Mouse (Mus musculus): ENCODE results near the gene Mrvi1. TPM values are rescaled to one million over a fixed set of nuclear protein-coding genes. Genes with fewer than 3 reads are reported as not detected.
A peak's percentile ranks its signal among the peaks of the same experiment; 100 is the strongest.

Mrvi1 gene
- polyA plus RNA-seq, 1 experiment from 2014 or later, result 8.0 TPM

DNA sequence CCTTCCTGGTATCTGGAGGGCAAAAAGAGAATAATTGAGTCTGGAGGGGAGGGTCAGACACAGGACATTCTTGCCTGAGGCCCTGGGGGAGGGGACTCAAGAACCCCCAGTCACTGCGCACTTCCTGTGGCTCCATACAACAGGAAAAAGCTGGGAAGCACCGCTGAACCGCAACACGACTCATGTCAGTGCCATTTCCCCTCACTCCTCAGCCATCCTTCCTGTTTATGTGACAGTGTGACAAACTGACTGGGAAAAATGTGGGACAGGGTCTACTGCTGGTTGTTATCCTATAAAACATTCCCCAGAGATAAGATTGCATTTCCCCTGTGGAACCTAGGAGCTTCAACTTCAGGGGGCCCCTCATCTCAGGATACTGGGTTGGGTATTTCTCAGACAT lies 105.3 kb downstream of the Mrvi1 start:
- peaks cover 22% of the 10 kb centered on the region for H3K4me1 ChIP-seq (replicated peaks)
- H3K9ac ChIP-seq, result no peak overlapping the region
- peak; percentile 66; the same call in 1 of the 2 replicates for ATAC-seq (ENCODE audit: insufficient number of reproducible peaks, low FRiP score)
- H3K4me3 ChIP-seq, result no peak overlapping the region
- no peaks in the 10 kb centered on the region for H3K27me3 ChIP-seq (replicated peaks)
- peaks cover 9% of the 10 kb centered on the region; the same call in 1 of the 2 replicates for H3K36me3 ChIP-seq
- no peaks in the 10 kb centered on the region for H3K9me3 ChIP-seq (replicated peaks)
- H3K27ac ChIP-seq (ENCODE audit: poor library complexity, severe bottlenecking), result peak overlapping the region; percentile 74
- WGBS, result 47% methylated on average over 4 of the region's 4 CpGs
- no peak overlapping the region for H3K4me2 ChIP-seq

DNA sequence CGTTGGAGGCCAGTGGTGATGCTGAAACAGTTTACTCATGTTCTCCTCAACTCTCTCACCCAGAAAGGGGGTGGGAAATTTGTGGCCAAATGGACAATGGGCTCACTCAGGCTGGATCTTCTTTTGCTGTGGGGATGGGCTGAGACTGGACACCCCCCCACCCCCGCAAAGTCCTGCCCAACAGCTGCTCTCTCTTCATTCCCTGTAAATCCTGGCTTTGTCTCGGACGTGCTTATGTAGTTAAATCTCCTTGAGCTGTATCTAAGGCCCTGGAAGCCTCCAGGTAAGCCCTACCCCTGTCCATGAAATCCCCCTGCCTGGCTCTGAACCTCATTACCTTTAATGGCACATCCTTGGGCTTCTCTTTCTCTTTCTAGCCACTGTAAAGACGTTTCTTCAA lies 113.5 kb downstream of the Mrvi1 start:
- peaks cover 10% of the 10 kb centered on the region for H3K4me1 ChIP-seq (replicated peaks)
- ATAC-seq (ENCODE audit: insufficient number of reproducible peaks, low FRiP score), result no peak
- WGBS, result 81% methylated on average over 5 of the region's 5 CpGs
- no peak overlapping the region for H3K4me2 ChIP-seq
- H3K9me3 ChIP-seq (replicated peaks), result 0 out of 2 replicates have a peak, but pooled peaks cover 3% of the 10 kb centered on the region
- peaks cover 9% of the 10 kb centered on the region; the same call in 1 of the 2 replicates for H3K36me3 ChIP-seq
- no peak overlapping the region for H3K27ac ChIP-seq (ENCODE audit: poor library complexity, severe bottlenecking)
- H3K27me3 ChIP-seq (replicated peaks), result no peaks in the 10 kb centered on the region
- H3K9ac ChIP-seq, result no peak overlapping the region
- H3K4me3 ChIP-seq, result no peak overlapping the region

- H3K4me3 ChIP-seq, result no peak overlapping the region
- 0 out of 2 replicates have a peak, but pooled peaks cover 3% of the 10 kb centered on the region for H3K9me3 ChIP-seq (replicated peaks)
- no peak overlapping the region for H3K9ac ChIP-seq
- ATAC-seq (ENCODE audit: insufficient number of reproducible peaks, low FRiP score), result no peak
- H3K36me3 ChIP-seq, result peaks cover 9% of the 10 kb centered on the region; the same call in 1 of the 2 replicates
- no peak overlapping the region for H3K27ac ChIP-seq (ENCODE audit: poor library complexity, severe bottlenecking)
- H3K4me1 ChIP-seq (replicated peaks), result peaks cover 10% of the 10 kb centered on the region
- no peak overlapping the region for H3K4me2 ChIP-seq
- 88% methylated on average over 6 of the region's 6 CpGs for WGBS
- H3K27me3 ChIP-seq (replicated peaks), result no peaks in the 10 kb centered on the region
These were observed 115.1 kb downstream of the Mrvi1 start for GRCm38 (mm10) chr7:110867116-110867515.

- Histone ChIP-seq H3K4me3 (no peak overlapping the region), H3K27me3 (replicated peaks) (no peaks in the 10 kb centered on the region), H3K27ac (ENCODE audit: poor library complexity, severe bottlenecking) (no peak overlapping the region), H3K4me1 (replicated peaks) (peaks cover 10% of the 10 kb centered on the region), H3K4me2 (no peak overlapping the region), H3K36me3 (peaks cover 5% of the 10 kb centered on the region; the same call in 1 of the 2 replicates), H3K9ac (no peak overlapping the region), H3K9me3 (replicated peaks) (0 out of 2 replicates have a peak, but pooled peaks cover 3% of the 10 kb centered on the region)
- WGBS, result 79% methylated on average over 3 of the region's 3 CpGs
- ATAC-seq (ENCODE audit: insufficient number of reproducible peaks, low FRiP score), result no peak
These were observed 116.2 kb downstream of the Mrvi1 start for GRCm38 (mm10) chr7:110866021-110866420.

DNA sequence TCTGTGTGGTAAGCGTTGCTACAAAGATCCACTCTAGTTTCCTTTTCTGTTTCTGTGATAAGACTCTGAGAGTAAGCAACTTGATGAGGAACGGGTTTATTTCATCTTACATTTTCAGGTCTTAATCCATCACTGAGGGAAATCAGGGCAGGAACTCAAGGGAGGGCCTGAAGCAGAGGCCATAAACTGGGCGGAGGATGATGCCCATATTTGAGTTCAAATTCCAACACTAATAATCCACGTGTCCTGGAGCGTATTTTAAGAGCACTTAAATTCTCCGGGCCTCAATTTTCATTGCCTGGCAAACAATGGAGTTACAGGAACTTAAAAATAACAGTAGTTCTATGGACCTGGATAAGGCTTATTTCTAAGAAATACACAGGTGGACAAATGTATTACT lies 116.7 kb downstream of the Mrvi1 start:
- Histone ChIP-seq H3K4me2 (no peak overlapping the region), H3K9ac (no peak overlapping the region), H3K27ac (ENCODE audit: poor library complexity, severe bottlenecking) (no peak overlapping the region), H3K36me3 (peaks cover 3% of the 10 kb centered on the region; the same call in 1 of the 2 replicates), H3K9me3 (replicated peaks) (0 out of 2 replicates have a peak, but pooled peaks cover 3% of the 10 kb centered on the region), H3K4me1 (replicated peaks) (peaks cover 10% of the 10 kb centered on the region), H3K4me3 (no peak overlapping the region), H3K27me3 (replicated peaks) (no peaks in the 10 kb centered on the region)
- ATAC-seq (ENCODE audit: insufficient number of reproducible peaks, low FRiP score), result no peak
- WGBS, result 65% methylated on average over 6 of the region's 6 CpGs

GRCm38 (mm10) chr7:110865038-110865437 lies 117.2 kb downstream of the Mrvi1 start:
- peaks cover 14% of the 10 kb centered on the region for H3K4me1 ChIP-seq (replicated peaks)
- ATAC-seq (ENCODE audit: insufficient number of reproducible peaks, low FRiP score), result 0 out of 2 replicates have a peak, but pooled peaks have one; percentile 42
- no peak overlapping the region for H3K9ac ChIP-seq

GRCm38 (mm10) chr7:110862751-110863289 lies 119.4 kb downstream of the Mrvi1 start, which contains the start of gene Lyve1:
Lyve1 (minus strand) TSS chr7:110863239.
- Histone ChIP-seq H3K4me3 (no peak within 1 kb of the TSS), H3K27ac (ENCODE audit: poor library complexity, severe bottlenecking) (no peak within 1 kb of the TSS), H3K9ac (no peak within 1 kb of the TSS), H3K36me3 (no peaks in the 10 kb centered on the region), H3K9me3 (replicated peaks) (0 out of 2 replicates have a peak, but pooled peaks cover 3% of the 10 kb centered on the region), H3K27me3 (replicated peaks) (no peaks in the 10 kb centered on the region), H3K4me1 (replicated peaks) (peaks cover 8% of the 10 kb centered on the region), H3K4me2 (no peak within 1 kb of the TSS)
- WGBS, result 69% methylated on average over 12 of the region's 12 CpGs
- ATAC-seq (ENCODE audit: insufficient number of reproducible peaks, low FRiP score), result no peak

More at GRCm38 (mm10) chr7:110865038-110865437, 117.2 kb downstream of the Mrvi1 start:
- peak overlapping the region; percentile 43; the same call in 1 of the 2 replicates for H3K4me2 ChIP-seq
- no peak overlapping the region for H3K4me3 ChIP-seq
- no peak overlapping the region; the same call in 1 of the 2 replicates for H3K27ac ChIP-seq (ENCODE audit: poor library complexity, severe bottlenecking)
- H3K36me3 ChIP-seq, result no peaks in the 10 kb centered on the region
- 30% methylated on average over 10 of the region's 10 CpGs for WGBS
- H3K9me3 ChIP-seq (replicated peaks), result 0 out of 2 replicates have a peak, but pooled peaks cover 3% of the 10 kb centered on the region
- no peaks in the 10 kb centered on the region for H3K27me3 ChIP-seq (replicated peaks)

DNA sequence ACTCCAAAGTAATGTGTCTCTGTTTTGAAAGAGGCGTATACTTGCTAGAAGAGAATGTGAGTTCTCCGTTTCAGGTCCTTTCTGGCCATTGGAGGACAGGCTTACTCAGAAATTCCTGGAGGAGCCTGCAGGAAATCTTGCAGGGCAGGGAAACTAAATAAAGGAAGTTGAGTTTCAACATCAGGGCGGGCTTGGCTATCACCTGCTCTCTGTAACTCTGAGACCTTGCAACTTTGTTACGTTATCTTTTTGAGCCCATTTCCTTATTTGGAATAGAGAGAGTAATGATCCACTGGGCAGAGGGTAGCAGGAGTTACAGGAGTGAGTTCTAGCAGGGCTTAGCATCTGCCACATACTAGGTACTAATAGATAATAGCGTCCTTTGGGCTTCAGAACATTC lies 122.1 kb downstream of the Mrvi1 start:
- Histone ChIP-seq H3K4me3 (no peak overlapping the region), H3K27ac (ENCODE audit: poor library complexity, severe bottlenecking) (no peak overlapping the region), H3K4me2 (no peak overlapping the region), H3K4me1 (replicated peaks) (peaks cover 7% of the 10 kb centered on the region), H3K9me3 (replicated peaks) (no peaks in the 10 kb centered on the region), H3K27me3 (replicated peaks) (no peaks in the 10 kb centered on the region), H3K9ac (no peak overlapping the region), H3K36me3 (no peaks in the 10 kb centered on the region)
- ATAC-seq (ENCODE audit: insufficient number of reproducible peaks, low FRiP score), result 0 out of 2 replicates have a peak, but pooled peaks have one; percentile 18
- WGBS, result 18% methylated on average over 5 of the region's 5 CpGs

- 65% methylated on average over 1 of the region's 1 CpGs for WGBS
- Histone ChIP-seq H3K9ac (no peak overlapping the region), H3K4me2 (no peak overlapping the region), H3K4me3 (no peak overlapping the region), H3K27ac (ENCODE audit: poor library complexity, severe bottlenecking) (no peak overlapping the region), H3K27me3 (replicated peaks) (no peaks in the 10 kb centered on the region), H3K4me1 (replicated peaks) (peaks cover 10% of the 10 kb centered on the region), H3K36me3 (no peaks in the 10 kb centered on the region), H3K9me3 (replicated peaks) (no peaks in the 10 kb centered on the region)
- ATAC-seq (ENCODE audit: insufficient number of reproducible peaks, low FRiP score), result no peak
These were observed 126.7 kb downstream of the Mrvi1 start for GRCm38 (mm10) chr7:110855604-110856003.

DNA sequence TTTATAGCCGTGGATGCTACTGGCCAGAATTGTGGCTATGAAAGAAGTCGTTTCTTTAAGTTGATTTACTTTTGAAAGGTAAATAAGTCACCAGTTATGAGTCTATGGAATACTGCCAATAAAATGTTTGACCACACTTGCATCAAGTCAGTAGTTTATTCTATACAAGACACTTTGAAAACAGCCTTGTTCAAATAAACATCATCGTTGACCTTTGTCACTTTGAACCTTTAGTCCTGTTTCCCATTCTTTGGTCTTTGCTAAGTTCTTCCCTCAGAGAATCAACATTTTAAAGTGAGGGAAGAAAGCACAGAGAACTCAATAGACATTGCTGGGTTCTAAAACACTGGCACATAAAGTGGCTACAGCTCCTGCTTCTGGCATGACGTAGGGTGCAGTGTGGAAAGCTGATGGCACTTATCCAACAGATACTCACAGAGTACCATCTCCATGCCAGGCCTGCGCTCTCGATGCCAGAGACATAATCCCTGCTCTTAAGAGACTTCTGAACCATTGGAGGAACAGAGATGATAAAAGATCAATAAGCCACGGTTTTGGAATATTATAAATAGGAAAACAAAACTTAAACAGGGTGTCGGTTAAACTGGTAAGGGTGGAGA lies 127.2 kb downstream of the Mrvi1 start:
- no peak overlapping the region for H3K4me3 ChIP-seq
- no peak overlapping the region for H3K9ac ChIP-seq
- H3K36me3 ChIP-seq, result no peaks in the 10 kb centered on the region
- H3K27ac ChIP-seq (ENCODE audit: poor library complexity, severe bottlenecking), result no peak overlapping the region
- no peaks in the 10 kb centered on the region for H3K9me3 ChIP-seq (replicated peaks)
- WGBS, result 78% methylated on average over 8 of the region's 8 CpGs
- H3K27me3 ChIP-seq (replicated peaks), result no peaks in the 10 kb centered on the region
- no peak for ATAC-seq (ENCODE audit: insufficient number of reproducible peaks, low FRiP score)
- H3K4me2 ChIP-seq, result no peak overlapping the region
- H3K4me1 ChIP-seq (replicated peaks), result peaks cover 7% of the 10 kb centered on the region

DNA sequence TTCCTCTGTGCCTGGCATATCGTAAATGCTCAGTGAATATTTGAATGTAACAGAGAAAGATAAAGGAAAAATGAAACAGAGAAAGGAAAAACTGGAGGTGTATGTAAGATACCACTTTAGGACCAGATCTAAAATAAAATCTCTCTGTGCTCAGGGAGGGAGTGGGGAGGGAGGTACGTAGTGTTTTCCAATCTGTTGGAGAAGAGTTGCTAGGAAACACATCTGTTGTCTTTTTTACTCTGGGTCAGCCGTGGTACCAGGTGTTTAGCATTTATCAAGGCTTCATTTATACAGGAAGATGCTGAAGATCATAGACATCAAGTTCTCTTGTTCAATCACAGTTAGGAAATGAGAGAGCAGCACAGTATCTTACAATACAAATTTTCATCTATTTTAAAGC lies 127.7 kb downstream of the Mrvi1 start:
- Histone ChIP-seq H3K4me2 (no peak overlapping the region), H3K9me3 (replicated peaks) (no peaks in the 10 kb centered on the region), H3K36me3 (no peaks in the 10 kb centered on the region), H3K27ac (ENCODE audit: poor library complexity, severe bottlenecking) (no peak overlapping the region), H3K4me3 (no peak overlapping the region), H3K4me1 (replicated peaks) (peaks cover 7% of the 10 kb centered on the region), H3K9ac (no peak overlapping the region), H3K27me3 (replicated peaks) (no peaks in the 10 kb centered on the region)
- no peak for ATAC-seq (ENCODE audit: insufficient number of reproducible peaks, low FRiP score)
- 60% methylated on average over 3 of the region's 3 CpGs for WGBS
